ENCODE assay signal across 7 mouse cellular contexts in the genomic region with DNA sequence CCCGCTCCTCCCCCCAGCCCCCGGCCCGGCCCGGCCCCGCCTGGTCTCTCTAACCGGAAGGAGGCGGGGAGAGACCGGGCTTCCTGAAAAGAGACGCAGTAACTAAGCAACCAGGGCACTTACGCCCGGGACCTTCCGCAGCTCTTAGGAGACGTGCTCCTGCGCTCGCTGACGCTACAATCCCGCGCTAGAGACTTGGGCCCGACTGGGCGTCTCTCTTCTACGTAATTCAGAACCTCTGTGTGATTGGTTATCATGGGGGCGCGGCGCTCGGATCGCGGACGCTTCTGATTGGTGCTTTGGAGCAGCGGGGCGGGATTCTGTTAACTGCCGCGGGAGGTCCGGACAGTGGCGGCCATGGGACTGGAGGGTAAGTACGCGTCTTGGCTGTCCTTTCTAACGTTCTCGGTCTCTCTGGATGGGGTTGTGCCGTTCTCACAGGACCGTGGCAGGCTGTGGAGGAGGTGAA. TPM values are rescaled to one million over a fixed set of nuclear protein-coding genes. Genes with fewer than 3 reads are reported as not detected.
DNase-seq lines count a peak whose midpoint lies in the region; ATAC-seq lines count a peak whose summit lies in the region.

A gene (plus strand): TSS at position 317 of the 469 bp plus-strand sequence.

- no peaks in the 10 kb centered on the region for H3K36me3 ChIP-seq in embryonic facial prominence, embryonic 11.5 days (replicated peaks; ENCODE audit: control insufficient read depth, insufficient read depth, low read depth, low read length)
- no peaks in the 10 kb centered on the region for H3K36me3 ChIP-seq in limb, embryonic 11.5 days (ENCODE audit: control insufficient read depth, insufficient read depth, low read length)
- H3K36me3 ChIP-seq in midbrain, embryonic 14.5 days (ENCODE audit: control insufficient read depth, insufficient read depth, low read length), result no peaks in the 10 kb centered on the region

- peak; percentile 100 for ATAC-seq in embryonic facial prominence, embryonic 11.5 days (replicated peaks; ENCODE audit: insufficient number of reproducible peaks, low FRiP score, low TSS enrichment, low read depth)
- ATAC-seq in limb, embryonic 11.5 days (ENCODE audit: insufficient number of reproducible peaks, low FRiP score, low TSS enrichment, low read depth), result peak; percentile 99
- ATAC-seq in midbrain, embryonic 14.5 days (ENCODE audit: low FRiP score, low TSS enrichment), result peak; percentile 99

- no peaks in the 10 kb centered on the region for H3K4me1 ChIP-seq in embryonic facial prominence, embryonic 11.5 days (ENCODE audit: control insufficient read depth, insufficient read depth, low read length)
- no peaks in the 10 kb centered on the region for H3K4me1 ChIP-seq in limb, embryonic 11.5 days (ENCODE audit: control insufficient read depth, insufficient read depth, low read length)
- peaks cover 3% of the 10 kb centered on the region; the same call in 1 of the 2 replicates for H3K4me1 ChIP-seq in midbrain, embryonic 14.5 days (ENCODE audit: control insufficient read depth, insufficient read depth, low read length)

- H3K9me3 ChIP-seq in embryonic facial prominence, embryonic 11.5 days (replicated peaks; ENCODE audit: control insufficient read depth, low read length), result no peaks in the 10 kb centered on the region
- no peaks in the 10 kb centered on the region for H3K9me3 ChIP-seq in limb, embryonic 11.5 days (ENCODE audit: control insufficient read depth, low read length)
- H3K9me3 ChIP-seq in midbrain, embryonic 14.5 days (ENCODE audit: control insufficient read depth, low read length), result no peaks in the 10 kb centered on the region

- 0 out of 2 replicates have a peak, but pooled peaks cover 2% of the 10 kb centered on the region for H3K27me3 ChIP-seq in embryonic facial prominence, embryonic 11.5 days (ENCODE audit: control insufficient read depth, insufficient read depth, low read length)
- H3K27me3 ChIP-seq in limb, embryonic 11.5 days (ENCODE audit: control insufficient read depth, insufficient read depth, low read length), result peaks cover 5% of the 10 kb centered on the region; the same call in 1 of the 2 replicates
- H3K27me3 ChIP-seq in midbrain, embryonic 14.5 days (ENCODE audit: control insufficient read depth, insufficient read depth, low read length), result no peaks in the 10 kb centered on the region

- peak within 1 kb of the TSS; percentile 34 for H3K4me2 ChIP-seq in embryonic facial prominence, embryonic 11.5 days (ENCODE audit: low read depth, low read length)
- peak within 1 kb of the TSS; percentile 33 for H3K4me2 ChIP-seq in limb, embryonic 11.5 days (ENCODE audit: low read depth, severe bottlenecking)
- peak within 1 kb of the TSS; percentile 59 for H3K4me2 ChIP-seq in midbrain, embryonic 14.5 days (ENCODE audit: low read length)

- H3K9ac ChIP-seq in embryonic facial prominence, embryonic 11.5 days (replicated peaks; ENCODE audit: low read length), result peak within 1 kb of the TSS; percentile 59
- peak within 1 kb of the TSS; percentile 61 for H3K9ac ChIP-seq in limb, embryonic 11.5 days (ENCODE audit: low read length)
- peak within 1 kb of the TSS; percentile 55 for H3K9ac ChIP-seq in midbrain, embryonic 14.5 days (replicated peaks; ENCODE audit: low read length)

- 21% methylated on average over 40 of the region's 40 CpGs for WGBS in embryonic facial prominence, embryonic 11.5 days
- 15% methylated on average over 36 of the region's 40 CpGs for WGBS in limb, embryonic 11.5 days
- 29% methylated on average over 40 of the region's 40 CpGs for WGBS in midbrain, embryonic 14.5 days

- no peak within 1 kb of the TSS for H3K27ac ChIP-seq in embryonic facial prominence, embryonic 11.5 days (replicated peaks; ENCODE audit: low read depth, low read length)
- no peak within 1 kb of the TSS for H3K27ac ChIP-seq in limb, embryonic 11.5 days (replicated peaks; ENCODE audit: low read depth, low read length)
- peak within 1 kb of the TSS; percentile 37; the same call in 1 of the 2 replicates for H3K27ac ChIP-seq in midbrain, embryonic 14.5 days (replicated peaks; ENCODE audit: low read depth, low read length)

- peak within 1 kb of the TSS; percentile 51 for H3K4me3 ChIP-seq in embryonic facial prominence, embryonic 11.5 days (ENCODE audit: low read depth, low read length)
- peak within 1 kb of the TSS; percentile 54 for H3K4me3 ChIP-seq in limb, embryonic 11.5 days (ENCODE audit: low read depth, low read length)
- peak within 1 kb of the TSS; percentile 49 for H3K4me3 ChIP-seq in midbrain, embryonic 14.5 days (replicated peaks; ENCODE audit: low read depth, low read length)

- DNase-seq in adrenal gland, postnatal 14 days, result peak; percentile 93
- peak; percentile 93 for DNase-seq in embryonic facial prominence, embryonic 11.5 days (ENCODE audit: low spot score)
- DNase-seq in heart, adult 11 months, result peak; percentile 100
- peak; percentile 88 for DNase-seq in kidney, adult 18-20 months
- DNase-seq in limb, embryonic 11.5 days (ENCODE audit: low spot score), result peak; percentile 86
- DNase-seq in midbrain, embryonic 14.5 days, result peak; percentile 95
- DNase-seq in spleen, adult 18-20 months, result peak; percentile 80 to 85

RNA-seq across cellular contexts. Expression of the gene that starts here (rescaled TPM):
- 8.2 and 9.4 TPM in 2 replicates for total RNA-seq in adrenal gland, postnatal 14 days (2021)
- 16.9 and 17.6 TPM in 2 replicates for polyA plus RNA-seq in embryonic facial prominence, embryonic 11.5 days (2014; fragmentation: Nextera tagmentation; extraction: Ambion mirVana)
- polyA plus RNA-seq in limb, embryonic 11.5 days (2014; fragmentation: Nextera tagmentation; extraction: Ambion mirVana), result 19.5 and 20.1 TPM in 2 replicates
- polyA plus RNA-seq in midbrain, embryonic 14.5 days (2014; fragmentation: Nextera tagmentation; extraction: Ambion mirVana), result 3.6 and 5.9 TPM in 2 replicates
